Mouse (Mus musculus): ENCODE measurements around the gene Auh. TPM values are rescaled to one million over a fixed set of nuclear protein-coding genes. Genes with fewer than 3 reads are reported as not detected.

Auh gene
- polyA plus RNA-seq (2015; fragmentation: Nextera tagmentation; extraction: Ambion mirVana) = 38.5 and 39.5 TPM in 2 replicates

DNA sequence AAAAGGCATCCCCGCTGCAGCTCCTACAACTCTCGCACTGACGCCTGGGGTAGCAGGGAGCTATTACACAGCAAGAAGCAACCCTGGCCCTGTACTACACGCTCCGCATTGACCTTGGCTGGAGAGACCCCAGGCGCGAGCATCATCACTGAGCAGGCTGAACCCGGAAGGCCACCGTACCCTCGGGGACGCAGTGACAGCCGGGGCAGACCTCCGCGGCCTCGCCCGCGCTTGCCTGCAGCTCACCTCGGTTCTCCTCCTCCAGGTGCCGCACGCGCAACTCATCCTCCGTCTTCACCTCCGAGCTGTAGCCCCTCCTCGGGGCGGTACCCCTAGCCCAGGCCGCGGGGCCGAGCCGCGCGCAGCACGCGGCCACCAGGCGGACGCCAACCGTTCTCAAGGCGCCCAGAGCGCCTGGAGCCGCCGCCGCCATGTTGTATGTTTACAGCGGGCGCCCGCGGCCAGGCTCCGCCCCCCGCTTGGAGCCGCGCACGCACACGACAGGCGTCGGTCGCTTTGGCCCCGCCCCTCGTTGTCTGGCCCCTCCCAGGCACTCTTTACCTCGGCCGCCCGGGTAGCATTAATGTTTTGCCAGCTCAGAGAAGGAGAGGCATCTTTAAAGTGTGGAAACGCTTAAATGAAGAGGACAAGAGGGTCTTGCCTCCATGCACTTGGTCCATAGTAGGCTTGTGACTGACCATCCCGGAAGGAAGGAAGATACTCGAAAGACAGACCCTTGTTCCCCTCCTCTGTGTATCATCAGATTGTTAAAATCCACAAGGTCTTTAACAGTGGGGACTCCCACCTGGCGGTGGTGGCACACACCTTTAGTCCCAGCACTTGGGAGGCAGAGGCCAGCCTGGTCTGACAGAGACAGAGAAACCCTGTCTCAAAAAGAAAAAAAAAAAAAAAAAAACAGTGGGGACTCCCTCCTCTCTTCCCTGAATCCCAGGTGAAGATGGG, at the start of gene Auh:
Gene Auh (minus strand): TSS at position 473 of the 963 bp plus-strand sequence.

Other genes with a start within 250 kb of the Auh start
- gene Nfil3, start 51.4 kb upstream of the Auh start, polyA plus RNA-seq (2015; fragmentation: Nextera tagmentation; extraction: Ambion mirVana) = 18.3 and 26.1 TPM in 2 replicates

Data from urinary bladder, postnatal 0 days (tissue).